Mouse (Mus musculus) heart, postnatal 0 days (tissue): ENCODE data around the gene Cass4.

Source experiments
- CTCF ChIP-seq: IDR thresholded peaks from 2 replicates; pipeline ENCODE4 v1.5.1; 2016; ENCODE audit warnings: antibody characterized with exemption, control low read depth, low read depth
- EP300 ChIP-seq: IDR thresholded peaks from 2 replicates; pipeline ENCODE4 v1.6.1; 2016; ENCODE audit warnings: antibody characterized with exemption, low read depth

- TF ChIP-seq EP300 (no peak), CTCF (no peak)
Measured at GRCm38 (mm10) chr2:172462813-172463212, 69.2 kb downstream of the Cass4 start.
